Mouse (Mus musculus): ENCODE measurements at regions not wholly inside any gene's neighbourhood (a gene's known extent, or its start where the extent isn't known, plus 50 kb on each side); places are given as distances from the start of the nearest gene placed in this dataset.

- TF ChIP-seq CTCF (IDR thresholded peaks at IDR 0.05; ENCODE audit: insufficient read depth, low read length) (no peak), POLR2A (IDR thresholded peaks at IDR 0.05; ENCODE audit: borderline replicate concordance, extremely low read depth, low read depth, low read length) (no peak)
Observed at GRCm38 (mm10) chr3:52528521-52528920, 260.4 kb downstream of the Foxo1 start.
